Mouse (Mus musculus): ENCODE data around the gene Txnrd1. TPM values are rescaled to one million over a fixed set of nuclear protein-coding genes. Genes with fewer than 3 reads are reported as not detected.

Gene Txnrd1
- polyA plus RNA-seq, 1 experiment from 2014 or later, result 98.3 TPM

DNA sequence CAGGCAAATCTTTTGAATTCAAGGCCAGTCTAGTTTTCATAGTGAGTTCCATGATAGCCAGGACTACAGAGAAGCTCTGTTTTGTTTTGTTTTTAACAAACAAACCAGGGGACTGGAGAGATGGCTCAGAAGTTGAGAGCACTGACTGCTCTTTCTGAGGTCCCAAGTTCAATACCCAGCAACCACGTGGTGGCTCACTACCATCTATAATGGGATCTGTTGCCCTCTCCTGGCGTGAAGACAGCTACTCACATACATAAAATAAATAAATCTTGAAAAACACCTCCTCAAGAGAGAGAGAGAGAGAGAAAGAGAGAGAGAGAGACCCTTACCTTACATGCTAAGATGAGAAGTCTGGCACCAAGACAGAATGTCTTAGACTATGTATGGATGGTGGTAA is 84.9 kb downstream of the Txnrd1 start:
- no peak for ATAC-seq (ENCODE audit: insufficient number of reproducible peaks, insufficient read depth, low FRiP score, low read depth)
- no peak overlapping the region for H3K4me3 ChIP-seq (ENCODE audit: low read depth, low read length)
- no peak overlapping the region for H3K9ac ChIP-seq (replicated peaks; ENCODE audit: low read depth, low read length)
- no peak overlapping the region for H3K4me2 ChIP-seq (replicated peaks; ENCODE audit: low read depth, low read length)
- no peaks in the 10 kb centered on the region for H3K27me3 ChIP-seq (ENCODE audit: control insufficient read depth, insufficient read depth, low read length)
- H3K36me3 ChIP-seq (ENCODE audit: control insufficient read depth, insufficient read depth, low read length), result no peaks in the 10 kb centered on the region
- 46% methylated on average over 2 of the region's 2 CpGs for WGBS
- no peaks in the 10 kb centered on the region for H3K4me1 ChIP-seq (ENCODE audit: control insufficient read depth, insufficient read depth, low read length)
- H3K27ac ChIP-seq (ENCODE audit: low read length), result no peak overlapping the region
- H3K9me3 ChIP-seq (ENCODE audit: control insufficient read depth, low read depth, low read length), result no peaks in the 10 kb centered on the region

DNA sequence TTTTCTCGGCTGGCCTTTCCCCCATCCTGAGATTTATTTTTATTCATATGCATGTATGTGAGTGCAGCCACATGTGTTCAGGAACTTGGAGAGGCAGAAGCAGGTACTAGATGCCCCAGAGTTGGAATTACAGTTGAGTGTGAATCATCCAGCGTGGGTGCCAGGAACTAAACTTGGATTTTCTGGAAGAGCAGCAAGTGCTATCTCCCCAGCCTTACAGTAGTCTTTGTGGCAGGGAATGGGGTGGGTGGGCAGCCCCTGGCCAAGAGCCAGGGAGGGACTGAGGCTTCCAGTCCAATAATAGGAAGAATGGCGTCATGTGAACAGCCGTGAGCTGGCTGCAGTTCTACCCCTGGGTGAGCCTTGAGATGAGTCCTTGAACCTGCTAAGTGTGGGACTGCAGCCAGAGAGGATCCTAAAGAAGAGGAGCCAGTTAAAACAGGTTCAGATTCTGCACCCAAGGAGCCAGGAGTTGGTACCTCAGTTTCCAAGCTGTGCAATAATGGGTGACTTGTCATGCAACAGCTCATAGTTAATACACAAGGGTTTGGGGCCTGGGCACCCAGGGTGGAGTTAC is 85.7 kb downstream of the Txnrd1 start:
- Histone ChIP-seq H3K36me3 (ENCODE audit: control insufficient read depth, insufficient read depth, low read length) (no peaks in the 10 kb centered on the region), H3K4me2 (replicated peaks; ENCODE audit: low read depth, low read length) (no peak overlapping the region), H3K4me3 (ENCODE audit: low read depth, low read length) (no peak overlapping the region), H3K27ac (ENCODE audit: low read length) (no peak overlapping the region), H3K27me3 (ENCODE audit: control insufficient read depth, insufficient read depth, low read length) (no peaks in the 10 kb centered on the region), H3K9ac (replicated peaks; ENCODE audit: low read depth, low read length) (no peak overlapping the region), H3K4me1 (ENCODE audit: control insufficient read depth, insufficient read depth, low read length) (no peaks in the 10 kb centered on the region), H3K9me3 (ENCODE audit: control insufficient read depth, low read depth, low read length) (no peaks in the 10 kb centered on the region)
- 82% methylated on average over 4 of the region's 4 CpGs for WGBS
- ATAC-seq (ENCODE audit: insufficient number of reproducible peaks, insufficient read depth, low FRiP score, low read depth), result no peak

DNA sequence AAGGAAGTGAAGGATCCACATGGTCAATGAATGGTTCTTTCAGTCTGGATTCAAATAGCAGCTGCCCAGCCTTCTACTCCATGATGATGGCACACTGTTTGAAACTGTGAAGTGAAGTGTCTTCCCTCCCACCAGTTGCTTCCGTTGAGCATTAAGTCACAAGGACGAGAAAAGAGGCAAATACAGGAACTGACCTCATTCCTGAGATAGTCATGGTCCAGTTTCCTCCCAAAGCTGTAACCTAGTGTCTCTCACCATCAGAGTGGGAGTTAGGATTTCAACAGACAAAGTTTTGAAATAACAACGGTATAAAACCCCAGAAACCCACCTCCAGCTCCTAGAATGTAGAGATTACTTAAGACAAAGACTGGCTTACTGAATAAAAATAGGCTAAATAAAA is 89.8 kb downstream of the Txnrd1 start:
- WGBS, result 69% methylated on average over 3 of the region's 3 CpGs

DNA sequence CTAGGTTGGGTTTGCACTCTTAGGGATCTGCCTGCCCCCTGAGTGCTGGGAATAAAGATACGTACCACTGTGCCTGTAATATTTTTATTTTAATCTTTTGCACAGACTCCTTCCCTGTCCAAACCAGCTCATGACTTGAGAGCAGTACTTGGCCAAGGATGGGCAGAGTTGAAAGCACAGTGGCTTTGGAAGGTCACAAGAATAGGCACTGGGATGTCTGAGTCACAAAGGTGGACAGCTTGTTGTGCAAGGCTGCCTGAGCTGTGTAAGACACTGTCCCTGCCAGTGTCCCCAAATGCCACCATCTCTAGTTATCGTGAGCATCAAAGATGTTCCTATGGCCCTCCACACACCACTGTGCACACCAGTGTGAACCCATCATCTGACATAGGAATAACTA is 91.0 kb downstream of the Txnrd1 start:
- 97% methylated on average over 2 of the region's 2 CpGs for whole genome bisulfite sequencing
- Histone ChIP-seq H3K4me2 (replicated peaks; ENCODE audit: low read depth, low read length) (no peak overlapping the region), H3K36me3 (ENCODE audit: control insufficient read depth, insufficient read depth, low read length) (no peaks in the 10 kb centered on the region), H3K4me3 (ENCODE audit: low read depth, low read length) (no peak overlapping the region), H3K9me3 (ENCODE audit: control insufficient read depth, low read depth, low read length) (no peaks in the 10 kb centered on the region), H3K27ac (ENCODE audit: low read length) (no peak overlapping the region), H3K4me1 (ENCODE audit: control insufficient read depth, insufficient read depth, low read length) (no peaks in the 10 kb centered on the region), H3K9ac (replicated peaks; ENCODE audit: low read depth, low read length) (no peak overlapping the region), H3K27me3 (ENCODE audit: control insufficient read depth, insufficient read depth, low read length) (no peaks in the 10 kb centered on the region)
- no peak for ATAC-seq (ENCODE audit: insufficient number of reproducible peaks, insufficient read depth, low FRiP score, low read depth)

More for the DNA sequence above, 89.8 kb downstream of the Txnrd1 start:
- Histone ChIP-seq H3K27me3 (ENCODE audit: control insufficient read depth, insufficient read depth, low read length) (no peaks in the 10 kb centered on the region), H3K9ac (replicated peaks; ENCODE audit: low read depth, low read length) (no peak overlapping the region), H3K36me3 (ENCODE audit: control insufficient read depth, insufficient read depth, low read length) (no peaks in the 10 kb centered on the region), H3K9me3 (ENCODE audit: control insufficient read depth, low read depth, low read length) (no peaks in the 10 kb centered on the region), H3K4me1 (ENCODE audit: control insufficient read depth, insufficient read depth, low read length) (no peaks in the 10 kb centered on the region), H3K4me2 (replicated peaks; ENCODE audit: low read depth, low read length) (no peak overlapping the region), H3K4me3 (ENCODE audit: low read depth, low read length) (no peak overlapping the region), H3K27ac (ENCODE audit: low read length) (no peak overlapping the region)
- ATAC-seq (ENCODE audit: insufficient number of reproducible peaks, insufficient read depth, low FRiP score, low read depth), result no peak

DNA sequence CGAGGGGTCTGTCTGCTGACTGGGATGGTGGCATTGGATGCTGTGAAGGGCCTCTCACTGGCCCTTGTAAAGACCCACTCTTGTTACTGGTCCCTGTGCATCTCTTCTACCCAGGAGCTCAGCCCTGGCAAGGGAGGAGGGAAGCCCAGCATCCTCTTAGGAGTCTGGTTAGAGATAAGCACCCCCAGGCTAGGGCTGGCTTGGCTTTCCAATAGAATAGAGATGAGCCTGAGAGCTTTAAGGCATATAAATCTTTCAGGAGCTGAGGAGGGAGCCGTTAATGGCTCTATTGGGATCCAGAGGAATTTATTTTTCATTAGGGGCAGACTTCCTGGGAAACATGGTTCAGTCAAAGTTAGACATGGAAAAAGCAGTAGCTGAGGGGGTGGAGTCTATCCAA is 91.9 kb downstream of the Txnrd1 start:
- no peak overlapping the region for H3K4me2 ChIP-seq (replicated peaks; ENCODE audit: low read depth, low read length)
- H3K36me3 ChIP-seq (ENCODE audit: control insufficient read depth, insufficient read depth, low read length), result no peaks in the 10 kb centered on the region
- WGBS, result 79% methylated on average over 2 of the region's 2 CpGs
- H3K4me1 ChIP-seq (ENCODE audit: control insufficient read depth, insufficient read depth, low read length), result no peaks in the 10 kb centered on the region
- no peak overlapping the region for H3K9ac ChIP-seq (replicated peaks; ENCODE audit: low read depth, low read length)
- H3K4me3 ChIP-seq (ENCODE audit: low read depth, low read length), result no peak overlapping the region
- no peak for ATAC-seq (ENCODE audit: insufficient number of reproducible peaks, insufficient read depth, low FRiP score, low read depth)
- no peaks in the 10 kb centered on the region for H3K27me3 ChIP-seq (ENCODE audit: control insufficient read depth, insufficient read depth, low read length)
- no peaks in the 10 kb centered on the region for H3K9me3 ChIP-seq (ENCODE audit: control insufficient read depth, low read depth, low read length)
- no peak overlapping the region for H3K27ac ChIP-seq (ENCODE audit: low read length)

DNA sequence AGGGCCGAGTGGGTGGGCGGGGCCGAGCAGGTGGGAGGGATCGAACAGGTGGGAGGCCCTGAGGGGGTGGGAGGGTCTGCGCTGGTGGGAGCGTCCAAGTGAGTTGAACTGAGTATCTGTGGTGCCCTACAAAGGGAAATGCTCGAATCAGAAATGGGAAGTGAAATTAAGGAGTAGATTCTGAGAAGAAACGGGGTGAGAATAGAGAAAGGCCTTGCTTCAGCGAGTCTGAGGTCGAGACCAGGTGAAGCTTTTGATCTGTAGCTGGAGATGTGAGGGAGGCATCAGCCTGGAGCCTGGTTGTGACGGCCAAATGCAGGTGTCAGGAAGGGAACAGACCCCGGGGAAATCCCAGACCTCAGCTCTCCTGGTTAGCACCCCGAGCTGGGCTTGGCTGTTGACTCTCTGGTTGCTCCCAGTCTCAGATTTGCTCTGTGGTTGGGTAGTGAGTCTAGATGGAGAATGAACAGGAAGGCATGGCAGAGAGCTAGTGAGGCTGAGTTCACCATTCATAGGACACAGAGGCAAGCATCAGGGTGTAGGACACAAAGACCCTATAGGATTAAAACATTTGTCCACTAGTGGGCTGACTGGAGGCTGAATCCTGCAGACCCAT is 101.4 kb downstream of the Txnrd1 start:
- Histone ChIP-seq H3K4me1 (ENCODE audit: control insufficient read depth, insufficient read depth, low read length) (no peaks in the 10 kb centered on the region), H3K9ac (replicated peaks; ENCODE audit: low read depth, low read length) (no peak overlapping the region), H3K4me2 (replicated peaks; ENCODE audit: low read depth, low read length) (no peak overlapping the region), H3K27ac (ENCODE audit: low read length) (no peak overlapping the region), H3K36me3 (ENCODE audit: control insufficient read depth, insufficient read depth, low read length) (no peaks in the 10 kb centered on the region), H3K4me3 (ENCODE audit: low read depth, low read length) (no peak overlapping the region), H3K27me3 (ENCODE audit: control insufficient read depth, insufficient read depth, low read length) (no peaks in the 10 kb centered on the region), H3K9me3 (ENCODE audit: control insufficient read depth, low read depth, low read length) (no peaks in the 10 kb centered on the region)
- ATAC-seq (ENCODE audit: insufficient number of reproducible peaks, insufficient read depth, low FRiP score, low read depth), result no peak
- 80% methylated on average over 13 of the region's 13 CpGs for WGBS

DNA sequence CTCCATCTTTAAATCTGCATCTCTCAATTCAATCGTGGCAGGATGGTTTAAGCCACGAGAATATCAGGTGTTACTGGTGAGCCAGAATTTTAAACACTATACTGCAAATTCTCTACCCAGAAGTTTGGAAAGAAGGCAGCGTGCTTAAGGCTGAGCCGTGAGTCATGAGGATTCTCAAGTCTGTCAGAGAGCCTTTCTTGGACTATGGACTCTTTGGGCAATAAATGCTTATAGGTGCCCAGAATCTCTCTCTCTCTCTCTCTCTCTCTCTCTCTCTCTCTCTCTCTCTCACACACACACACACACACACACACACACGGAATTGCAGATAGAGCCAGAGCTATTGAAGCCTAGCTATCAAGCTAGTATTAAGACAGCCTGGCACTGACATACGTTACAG is 102.0 kb downstream of the Txnrd1 start:
- no peak for ATAC-seq (ENCODE audit: insufficient number of reproducible peaks, insufficient read depth, low FRiP score, low read depth)
- H3K4me1 ChIP-seq (ENCODE audit: control insufficient read depth, insufficient read depth, low read length), result no peaks in the 10 kb centered on the region
- H3K4me2 ChIP-seq (replicated peaks; ENCODE audit: low read depth, low read length), result no peak overlapping the region
- no peak overlapping the region for H3K27ac ChIP-seq (ENCODE audit: low read length)
- WGBS, result 84% methylated on average over 6 of the region's 6 CpGs
- no peak overlapping the region for H3K9ac ChIP-seq (replicated peaks; ENCODE audit: low read depth, low read length)
- no peaks in the 10 kb centered on the region for H3K27me3 ChIP-seq (ENCODE audit: control insufficient read depth, insufficient read depth, low read length)
- H3K4me3 ChIP-seq (ENCODE audit: low read depth, low read length), result no peak overlapping the region
- H3K36me3 ChIP-seq (ENCODE audit: control insufficient read depth, insufficient read depth, low read length), result no peaks in the 10 kb centered on the region
- H3K9me3 ChIP-seq (ENCODE audit: control insufficient read depth, low read depth, low read length), result no peaks in the 10 kb centered on the region

All from stomach, embryonic 14.5 days (tissue).